Mouse (Mus musculus): ENCODE data around the gene Cdca7. TPM values are rescaled to one million over a fixed set of nuclear protein-coding genes. Genes with fewer than 3 reads are reported as not detected.

The Cdca7 gene
- polyA plus RNA-seq, 1 experiment from 2014 or later, result 172 TPM

DNA sequence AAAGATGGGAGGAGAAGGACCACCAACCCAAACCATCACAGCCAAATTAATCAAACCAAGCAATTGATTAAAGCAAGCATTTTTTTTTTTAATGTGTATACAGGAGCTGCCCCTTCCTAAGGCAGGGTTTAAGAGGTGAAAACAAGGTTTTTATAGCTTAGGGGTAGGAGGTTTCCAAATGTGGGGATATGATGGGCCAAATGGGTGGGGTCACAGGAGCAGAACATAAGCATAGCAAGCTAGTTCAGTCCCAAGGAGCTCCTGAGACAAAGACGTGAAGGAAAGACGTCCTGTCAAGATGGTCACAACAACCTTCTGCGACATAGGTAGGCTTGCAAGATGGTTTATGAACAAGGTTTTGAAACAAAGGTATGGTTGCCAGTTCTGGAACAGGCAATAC is 49.6 kb downstream of the Cdca7 start:
- ATAC-seq (ENCODE audit: low FRiP score), result no peak
- no peaks in the 10 kb centered on the region for H3K36me3 ChIP-seq (ENCODE audit: control insufficient read depth, insufficient read depth, low read length)
- 84% methylated on average over 3 of the region's 3 CpGs for WGBS
- DNase-seq (ENCODE audit: low spot score, missing footprints), result peak; percentile 81
- peaks cover 3% of the 10 kb centered on the region; the same call in 1 of the 2 replicates for H3K4me1 ChIP-seq (ENCODE audit: control insufficient read depth, insufficient read depth, low read length)
- peaks cover 82% of the 10 kb centered on the region for H3K27me3 ChIP-seq (ENCODE audit: control insufficient read depth, insufficient read depth, low read length)
- no peak overlapping the region for H3K4me2 ChIP-seq
- H3K9ac ChIP-seq (ENCODE audit: low read length), result no peak overlapping the region
- no peak overlapping the region for H3K27ac ChIP-seq (ENCODE audit: low read depth, low read length)
- no peak overlapping the region for H3K4me3 ChIP-seq (ENCODE audit: low read depth, low read length)
- H3K9me3 ChIP-seq (ENCODE audit: control insufficient read depth, low read length), result no peaks in the 10 kb centered on the region

DNA sequence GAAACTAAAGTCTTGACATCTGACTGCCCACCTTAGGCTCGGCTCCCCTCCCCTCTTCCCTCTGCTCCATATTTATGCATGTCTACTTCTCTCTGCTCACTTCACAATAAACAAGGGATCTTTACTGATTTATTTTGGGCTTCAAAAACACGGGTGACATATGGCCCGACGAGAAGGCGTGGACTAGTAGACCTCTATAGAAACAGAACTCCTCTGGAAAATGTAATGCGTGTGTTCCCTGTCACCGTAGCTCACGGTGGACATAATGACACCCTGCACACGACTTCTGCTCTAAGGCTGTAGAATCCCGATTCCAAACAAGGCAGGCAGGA is 53.0 kb downstream of the Cdca7 start:
- 31% methylated on average over 10 of the region's 10 CpGs for WGBS
- Histone ChIP-seq H3K27me3 (ENCODE audit: control insufficient read depth, insufficient read depth, low read length) (peaks cover 86% of the 10 kb centered on the region), H3K9me3 (ENCODE audit: control insufficient read depth, low read length) (no peaks in the 10 kb centered on the region), H3K9ac (ENCODE audit: low read length) (no peak overlapping the region), H3K4me2 (peak overlapping the region; percentile 46; the same call in 1 of the 2 replicates), H3K36me3 (ENCODE audit: control insufficient read depth, insufficient read depth, low read length) (no peaks in the 10 kb centered on the region), H3K27ac (ENCODE audit: low read depth, low read length) (peak overlapping the region; percentile 25; the same call in 1 of the 2 replicates), H3K4me3 (ENCODE audit: low read depth, low read length) (no peak overlapping the region), H3K4me1 (ENCODE audit: control insufficient read depth, insufficient read depth, low read length) (peaks cover 3% of the 10 kb centered on the region; the same call in 1 of the 2 replicates)
- ATAC-seq (ENCODE audit: low FRiP score), result peak; percentile 68; the same call in 1 of the 2 replicates
- peak; percentile 91 for DNase-seq (ENCODE audit: low spot score, missing footprints)

DNA sequence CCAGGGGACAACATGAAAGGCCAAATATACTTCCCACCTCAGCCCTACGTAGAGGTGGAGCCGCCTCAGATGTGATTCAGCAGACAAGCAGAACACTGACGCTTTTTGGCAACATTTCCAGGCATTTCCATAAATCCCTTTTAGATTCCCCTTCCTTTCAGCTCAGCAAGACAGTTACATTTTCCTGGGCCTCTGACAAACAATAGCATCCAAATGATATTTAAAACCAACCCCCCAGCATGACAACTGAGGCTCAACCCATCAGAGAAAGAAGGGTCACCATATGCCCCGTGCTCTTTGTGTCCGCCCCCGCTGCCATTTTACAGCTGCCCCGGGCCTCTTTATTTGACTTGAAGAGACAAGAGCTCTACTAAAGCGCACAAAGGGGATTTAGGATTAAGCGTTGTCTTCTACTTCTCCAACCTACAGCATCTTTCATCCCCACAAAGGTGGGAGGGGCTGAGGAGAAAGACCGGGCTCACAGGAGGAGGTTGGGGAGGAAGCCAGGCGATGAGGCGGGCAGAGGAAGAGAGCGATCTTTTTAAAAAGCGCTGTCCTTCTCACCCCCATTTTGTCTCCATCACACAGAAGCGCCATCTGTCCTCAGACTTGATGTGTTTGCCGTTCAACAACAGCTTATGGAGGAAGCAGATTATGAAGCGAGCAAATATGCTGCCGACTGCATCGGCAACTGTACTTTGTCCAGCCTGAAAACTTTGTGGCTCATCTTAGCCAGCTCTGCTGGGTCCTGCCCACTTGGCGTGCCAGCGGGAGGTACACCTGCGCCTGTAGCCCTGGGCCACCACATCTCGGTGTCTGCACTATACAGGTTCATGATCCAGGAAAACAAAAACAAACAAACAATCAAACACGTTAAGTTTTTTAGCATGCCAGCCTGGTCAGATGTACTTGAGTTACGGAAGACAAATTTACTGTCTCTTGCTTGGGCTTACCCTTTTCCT is 53.7 kb downstream of the Cdca7 start:
- H3K9ac ChIP-seq (ENCODE audit: low read length), result peak overlapping the region; percentile 40; the same call in 1 of the 2 replicates
- H3K27me3 ChIP-seq (ENCODE audit: control insufficient read depth, insufficient read depth, low read length), result peaks cover 86% of the 10 kb centered on the region
- peak; percentile 89 for ATAC-seq (ENCODE audit: low FRiP score)

DNA sequence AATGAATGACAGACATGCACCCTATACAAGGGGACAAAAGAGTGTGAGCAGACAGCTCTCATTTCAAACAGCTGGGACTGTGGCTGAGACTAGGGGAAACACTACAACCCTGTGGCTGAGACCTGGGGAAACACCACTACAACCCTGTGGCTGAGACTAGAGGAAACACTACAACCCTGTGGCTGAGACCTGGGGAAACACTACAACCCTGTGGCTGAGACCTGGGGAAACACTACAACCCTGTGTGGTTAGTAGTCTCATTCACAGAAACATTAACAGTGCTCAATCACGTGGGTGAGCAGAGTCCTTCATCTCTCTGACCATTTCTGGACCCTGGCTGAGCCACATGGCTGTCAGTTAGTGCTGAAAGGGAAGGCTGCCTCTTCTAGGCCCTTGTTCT is 59.9 kb downstream of the Cdca7 start:
- no peak for DNase-seq (ENCODE audit: low spot score, missing footprints)
- Histone ChIP-seq H3K36me3 (ENCODE audit: control insufficient read depth, insufficient read depth, low read length) (no peaks in the 10 kb centered on the region), H3K9ac (ENCODE audit: low read length) (no peak overlapping the region), H3K4me2 (no peak overlapping the region), H3K4me3 (ENCODE audit: low read depth, low read length) (no peak overlapping the region), H3K4me1 (ENCODE audit: control insufficient read depth, insufficient read depth, low read length) (no peaks in the 10 kb centered on the region), H3K27me3 (ENCODE audit: control insufficient read depth, insufficient read depth, low read length) (peaks cover 67% of the 10 kb centered on the region), H3K27ac (ENCODE audit: low read depth, low read length) (no peak overlapping the region), H3K9me3 (ENCODE audit: control insufficient read depth, low read length) (no peaks in the 10 kb centered on the region)
- WGBS, result 61% methylated on average over 1 of the region's 1 CpGs
- ATAC-seq (ENCODE audit: low FRiP score), result no peak

More for the DNA sequence above, 53.7 kb downstream of the Cdca7 start:
- Histone ChIP-seq H3K27ac (ENCODE audit: low read depth, low read length) (peak overlapping the region; percentile 25; the same call in 1 of the 2 replicates), H3K36me3 (ENCODE audit: control insufficient read depth, insufficient read depth, low read length) (no peaks in the 10 kb centered on the region), H3K4me2 (peak overlapping the region; percentile 46), H3K4me1 (ENCODE audit: control insufficient read depth, insufficient read depth, low read length) (peaks cover 3% of the 10 kb centered on the region; the same call in 1 of the 2 replicates), H3K4me3 (ENCODE audit: low read depth, low read length) (peak overlapping the region; percentile 18), H3K9me3 (ENCODE audit: control insufficient read depth, low read length) (no peaks in the 10 kb centered on the region)
- 11% methylated on average over 25 of the region's 25 CpGs for WGBS
- DNase-seq (ENCODE audit: low spot score, missing footprints), result peak; percentile 95

Other genes with a start within 250 kb of the Cdca7 start
- 7.5 and 8.3 TPM in 2 replicates for gene Map3k20, start 190.5 kb upstream of the Cdca7 start, polyA plus RNA-seq (2014; fragmentation: Nextera tagmentation; extraction: Ambion mirVana)

All from midbrain, embryonic 11.5 days (tissue).